8 mouse cellular contexts compared by ENCODE assay signal in genomic region chr9:118478839-118479507, GRCm38 (mm10). TPM values are rescaled to one million over a fixed set of nuclear protein-coding genes. Genes with fewer than 3 reads are reported as not detected.
A peak's percentile ranks its signal among the peaks of the same experiment; 100 is the strongest.
DNase-seq lines count a peak whose midpoint lies in the region; ATAC-seq and TF ChIP-seq lines count a peak whose summit lies in the region.

No protein-coding gene starts in this region.

- H3K4me1 ChIP-seq in lung, embryonic 14.5 days (ENCODE audit: insufficient read depth), result no peaks in the 10 kb centered on the region
- peaks cover 14% of the 10 kb centered on the region for H3K4me1 ChIP-seq in forebrain, embryonic 14.5 days (ENCODE audit: control insufficient read depth, insufficient read depth, low read length)
- H3K4me1 ChIP-seq in kidney, postnatal 0 days (replicated peaks; ENCODE audit: insufficient read depth, low read length), result peaks cover 3% of the 10 kb centered on the region; the same call in 1 of the 2 replicates
- peaks cover 27% of the 10 kb centered on the region for H3K4me1 ChIP-seq in midbrain, embryonic 12.5 days

- no peak overlapping the region for H3K27ac ChIP-seq in lung, embryonic 14.5 days (ENCODE audit: low read depth)
- H3K27ac ChIP-seq in forebrain, embryonic 14.5 days (ENCODE audit: low read depth, low read length), result peak overlapping the region; percentile 63
- no peak overlapping the region for H3K27ac ChIP-seq in kidney, postnatal 0 days
- no peak overlapping the region for H3K27ac ChIP-seq in midbrain, embryonic 12.5 days (replicated peaks)

- TF ChIP-seq POLR2A in brain, embryonic 14.5 days (IDR thresholded peaks at IDR 0.05; ENCODE audit: borderline replicate concordance, extremely low read depth, insufficient read depth, insufficient read length, poor library complexity, severe bottlenecking), result no peak

- peak overlapping the region; percentile 72 for H3K4me2 ChIP-seq in lung, embryonic 14.5 days
- peak overlapping the region; percentile 60 for H3K4me2 ChIP-seq in forebrain, embryonic 14.5 days (ENCODE audit: low read length)
- peak overlapping the region; percentile 75 for H3K4me2 ChIP-seq in kidney, postnatal 0 days (ENCODE audit: low read length)
- H3K4me2 ChIP-seq in midbrain, embryonic 12.5 days (replicated peaks), result peak overlapping the region; percentile 54

- H3K27me3 ChIP-seq in lung, embryonic 14.5 days (ENCODE audit: insufficient read depth, low read length), result peaks cover 97% of the 10 kb centered on the region
- peaks cover 66% of the 10 kb centered on the region for H3K27me3 ChIP-seq in forebrain, embryonic 14.5 days (replicated peaks; ENCODE audit: control insufficient read depth, insufficient read depth, low read length)
- H3K27me3 ChIP-seq in kidney, postnatal 0 days (ENCODE audit: insufficient read depth, low read length), result peaks cover 88% of the 10 kb centered on the region
- peaks cover 93% of the 10 kb centered on the region for H3K27me3 ChIP-seq in midbrain, embryonic 12.5 days

- WGBS in lung, embryonic 14.5 days, result under 1% methylated on average over 85 of the region's 87 CpGs
- WGBS in forebrain, embryonic 14.5 days, result under 1% methylated on average over 71 of the region's 87 CpGs
- WGBS in kidney, postnatal 0 days, result under 1% methylated on average over 81 of the region's 87 CpGs
- under 1% methylated on average over 86 of the region's 87 CpGs for WGBS in midbrain, embryonic 12.5 days

- DNase-seq in lung, embryonic 14.5 days, result peak; percentile 68
- no peak for DNase-seq in lung, postnatal 25 days (ENCODE audit: low spot score)
- peak; percentile 38 for DNase-seq in brain, embryonic 14.5 days (ENCODE audit: low read depth)
- DNase-seq in forebrain, embryonic 14.5 days (ENCODE audit: low spot score), result peak; percentile 50
- no peak for DNase-seq in kidney, postnatal 0 days (ENCODE audit: low spot score)
- peak; percentile 84 for DNase-seq in thymus, postnatal 4 days
- DNase-seq in left cerebral cortex, adult 18-20 months (ENCODE audit: low spot score in 2 of 2), result no peak

- no peak overlapping the region for H3K9ac ChIP-seq in lung, embryonic 14.5 days
- H3K9ac ChIP-seq in forebrain, embryonic 14.5 days (ENCODE audit: low read length), result peak overlapping the region; percentile 68
- H3K9ac ChIP-seq in kidney, postnatal 0 days (ENCODE audit: low read depth, low read length), result no peak overlapping the region
- no peak overlapping the region; the same call in 1 of the 2 replicates for H3K9ac ChIP-seq in midbrain, embryonic 12.5 days (replicated peaks)

- peak; percentile 82; the same call in 1 of the 2 replicates for ATAC-seq in lung, embryonic 14.5 days (ENCODE audit: insufficient read depth)
- peak; percentile 56 for ATAC-seq in forebrain, embryonic 14.5 days
- peak; percentile 66; the same call in 1 of the 2 replicates for ATAC-seq in kidney, postnatal 0 days (replicated peaks; ENCODE audit: low FRiP score, low read depth)
- peak; percentile 52; the same call in 1 of the 2 replicates for ATAC-seq in midbrain, embryonic 12.5 days (ENCODE audit: low FRiP score, low read depth)

- H3K9me3 ChIP-seq in lung, embryonic 14.5 days (ENCODE audit: low read depth, low read length), result no peaks in the 10 kb centered on the region
- no peaks in the 10 kb centered on the region for H3K9me3 ChIP-seq in forebrain, embryonic 14.5 days (replicated peaks; ENCODE audit: control insufficient read depth, low read length)
- no peaks in the 10 kb centered on the region for H3K9me3 ChIP-seq in kidney, postnatal 0 days (replicated peaks; ENCODE audit: low read length)
- no peaks in the 10 kb centered on the region for H3K9me3 ChIP-seq in midbrain, embryonic 12.5 days

- peak; percentile 21; the same call in 1 of the 2 replicates for TF ChIP-seq CTCF in lung, embryonic 14.5 days (IDR thresholded peaks at IDR 0.05; ENCODE audit: low read depth)
- peak; percentile 32; the same call in 1 of the 2 replicates for TF ChIP-seq CTCF in brain, embryonic 14.5 days (IDR thresholded peaks at IDR 0.05; ENCODE audit: borderline replicate concordance, extremely low read depth, insufficient read depth, insufficient read length)
- peak; percentile 45 for TF ChIP-seq CTCF in kidney, postnatal 0 days (IDR thresholded peaks at IDR 0.05; ENCODE audit: low read depth)

- H3K36me3 ChIP-seq in lung, embryonic 14.5 days (ENCODE audit: insufficient read depth), result no peaks in the 10 kb centered on the region
- no peaks in the 10 kb centered on the region for H3K36me3 ChIP-seq in forebrain, embryonic 14.5 days (ENCODE audit: control insufficient read depth, insufficient read depth, low read length)
- no peaks in the 10 kb centered on the region for H3K36me3 ChIP-seq in kidney, postnatal 0 days (ENCODE audit: insufficient read depth, low read length)
- no peaks in the 10 kb centered on the region for H3K36me3 ChIP-seq in midbrain, embryonic 12.5 days

- peak overlapping the region; percentile 44 for H3K4me3 ChIP-seq in lung, embryonic 14.5 days (ENCODE audit: low read depth, low read length)
- H3K4me3 ChIP-seq in forebrain, embryonic 14.5 days (ENCODE audit: low read depth, low read length), result peak overlapping the region; percentile 47
- H3K4me3 ChIP-seq in kidney, postnatal 0 days (replicated peaks; ENCODE audit: low read depth, low read length), result peak overlapping the region; percentile 40
- peak overlapping the region; percentile 37 for H3K4me3 ChIP-seq in midbrain, embryonic 12.5 days

RNA-seq across cellular contexts. Expression of gene Eomes, which starts 1.0 kb away (rescaled TPM):
- polyA plus RNA-seq in lung, embryonic 14.5 days (2014; fragmentation: Nextera tagmentation; extraction: Ambion mirVana), result not detected in 2 replicates
- polyA plus RNA-seq in brain, embryonic 14.5 days (2012; rRNA removed), result 12.6 and 33.7 TPM in 2 replicates
- polyA plus RNA-seq in forebrain, embryonic 14.5 days (2014; fragmentation: Nextera tagmentation; extraction: Ambion mirVana), result 22.9 and 24.1 TPM in 2 replicates
- polyA plus RNA-seq in kidney, postnatal 0 days (2015; fragmentation: Nextera tagmentation; extraction: Ambion mirVana), result 0.08 TPM in 1 of 2 replicates, not detected in the other
- 0.85 and 2.9 TPM in 2 replicates for polyA plus RNA-seq in midbrain, embryonic 12.5 days (2016; fragmentation: Nextera tagmentation; extraction: Ambion mirVana)
- under 1 TPM in 1 of 2 experiments, not detected in 1; 0.09 TPM for total RNA-seq in left cerebral cortex, adult 18-20 months (2021)

RNA-seq across cellular contexts. Expression of gene Golga4, which starts 27.1 kb away (rescaled TPM):
- 44.1 and 53.3 TPM in 2 replicates for polyA plus RNA-seq in lung, embryonic 14.5 days (2014; fragmentation: Nextera tagmentation; extraction: Ambion mirVana)
- polyA plus RNA-seq in brain, embryonic 14.5 days (2012; rRNA removed), result 44.5 and 60.5 TPM in 2 replicates
- 28.5 and 41.2 TPM in 2 replicates for polyA plus RNA-seq in forebrain, embryonic 14.5 days (2014; fragmentation: Nextera tagmentation; extraction: Ambion mirVana)
- 38.9 and 46.5 TPM in 2 replicates for polyA plus RNA-seq in kidney, postnatal 0 days (2015; fragmentation: Nextera tagmentation; extraction: Ambion mirVana)
- 69.3 and 70.9 TPM in 2 replicates for polyA plus RNA-seq in midbrain, embryonic 12.5 days (2016; fragmentation: Nextera tagmentation; extraction: Ambion mirVana)
- total RNA-seq in left cerebral cortex, adult 18-20 months (2021), result 100 to 1,000 TPM in 1 of 2 experiments, 10 to 100 TPM in 1; 89.1 to 105 TPM

Comparison
In these comparisons a context has a peak if more than half of its experiments do, and no peak if none do; other contexts are left out.
1. DNase-seq: peak in lung, embryonic 14.5 days (single experiment), brain, embryonic 14.5 days (single experiment), forebrain, embryonic 14.5 days (single experiment) and thymus, postnatal 4 days (single experiment); none in lung, postnatal 25 days (single experiment), kidney, postnatal 0 days (single experiment) and left cerebral cortex, adult 18-20 months (0 of 2).
2. Peak in every context shown above with its lines, with median percentiles within 50 percentile points of each other: ATAC-seq, H3K4me2 ChIP-seq, H3K4me3 ChIP-seq and CTCF ChIP-seq.